Mouse (Mus musculus): ENCODE results near the gene Carmil1. TPM values are rescaled to one million over a fixed set of nuclear protein-coding genes. Genes with fewer than 3 reads are reported as not detected.

Carmil1 gene
- total RNA-seq, 2 experiments from 2014 or later: 3.8 to 4.9 TPM

GRCm38 (mm10) chr13:24260751-24261591 lies 19.6 kb downstream of the Carmil1 start:
- ATAC-seq (replicated peaks; ENCODE audit: poor library complexity): no peak

DNA sequence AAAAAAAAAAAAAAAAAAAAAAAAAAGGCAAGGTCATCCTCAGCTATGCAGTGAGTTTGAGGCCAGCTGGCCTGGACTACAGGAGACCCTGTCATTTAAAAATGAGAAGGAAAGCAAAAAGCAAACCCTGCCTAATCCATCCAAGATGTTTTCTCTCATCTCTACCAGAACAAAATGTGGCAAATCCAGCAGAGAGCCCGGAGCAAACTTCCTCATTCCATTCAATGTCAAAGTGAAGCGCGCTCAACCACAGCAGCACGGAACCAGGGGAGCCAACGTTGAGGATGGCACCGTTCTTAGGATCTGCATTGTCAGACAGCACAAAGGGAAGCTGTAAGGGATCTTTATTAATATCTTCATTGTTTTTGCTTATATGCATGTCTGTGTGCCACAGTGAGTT lies 22.8 kb downstream of the Carmil1 start:
- no peak for ATAC-seq (replicated peaks; ENCODE audit: poor library complexity)

DNA sequence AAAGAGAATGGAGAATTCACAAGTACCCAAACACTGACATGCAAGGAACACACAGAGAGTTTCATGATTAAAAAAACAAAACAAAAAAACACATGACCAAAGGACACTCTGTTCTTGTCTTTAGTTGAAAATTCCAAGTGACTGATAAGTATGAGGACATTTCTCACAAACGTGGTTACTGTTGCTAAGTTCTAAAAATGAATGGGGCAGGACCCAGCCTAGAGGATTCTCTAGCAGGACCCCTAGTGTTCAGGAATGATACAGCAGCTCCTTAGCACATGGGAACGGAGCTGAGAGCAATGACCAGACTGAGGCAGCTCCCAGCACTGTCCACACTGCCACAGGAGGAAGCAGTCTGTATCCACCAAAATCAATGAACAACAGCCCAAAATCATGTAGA lies 26.6 kb downstream of the Carmil1 start:
- ATAC-seq (replicated peaks; ENCODE audit: poor library complexity): peak; percentile 95

DNA sequence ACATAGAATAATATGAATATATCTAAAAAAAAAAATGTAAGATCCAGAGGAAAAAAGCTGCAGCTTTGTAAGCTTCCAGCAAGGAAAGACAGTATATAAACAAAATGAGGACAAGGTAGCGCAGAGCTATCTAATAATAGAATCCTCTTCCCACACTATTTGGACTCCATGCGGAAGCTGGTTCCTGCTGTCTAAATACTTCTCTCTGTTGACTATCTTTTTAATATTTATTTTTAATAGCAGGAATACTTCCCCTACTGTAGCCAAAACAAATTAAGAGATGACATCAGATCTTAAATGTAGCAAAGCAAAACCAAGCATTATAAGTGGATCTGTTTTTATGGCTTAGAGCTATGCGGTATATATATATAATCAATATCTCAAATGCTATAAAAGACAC lies 27.0 kb downstream of the Carmil1 start:
- ATAC-seq (replicated peaks; ENCODE audit: poor library complexity): no peak

DNA sequence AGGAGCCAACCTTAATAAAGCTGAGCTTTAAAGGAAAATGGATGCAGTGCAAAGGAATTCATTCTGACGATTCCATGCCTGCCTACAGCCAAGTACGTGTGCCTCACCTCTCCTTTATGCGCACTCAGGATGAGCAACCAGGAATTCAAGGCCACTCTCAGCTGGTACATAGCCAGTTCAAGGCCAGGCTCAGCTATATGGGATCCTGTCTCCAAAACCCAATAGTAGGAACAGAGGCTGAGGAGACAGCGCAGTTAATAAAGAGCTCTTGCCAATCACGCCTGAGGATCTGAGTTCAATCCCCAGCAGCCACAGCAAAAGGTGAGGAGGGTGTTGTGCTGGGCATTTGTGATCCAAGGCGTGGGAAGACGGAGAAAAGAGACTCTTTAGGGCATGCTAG lies 29.4 kb downstream of the Carmil1 start:
- ATAC-seq (replicated peaks; ENCODE audit: poor library complexity): no peak

DNA sequence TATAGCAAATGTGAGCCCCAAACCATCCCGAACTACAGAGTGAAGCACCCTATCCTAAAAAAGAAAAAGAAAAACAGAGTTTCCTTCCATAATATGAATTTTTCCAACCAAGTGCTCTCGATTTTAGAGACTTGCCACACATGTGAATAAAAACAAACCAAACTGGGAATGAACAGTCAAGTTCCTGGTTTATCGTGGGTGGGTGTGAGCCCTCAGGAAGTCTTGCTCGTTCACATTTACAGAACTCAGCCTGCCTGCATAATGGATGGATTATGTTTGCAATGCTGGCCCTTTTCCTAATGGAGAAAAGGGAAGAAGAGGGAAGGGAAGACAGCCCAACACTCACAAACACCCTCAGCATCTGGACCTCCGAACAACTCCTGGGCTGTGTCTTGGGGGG lies 32.7 kb downstream of the Carmil1 start:
- no peak for ATAC-seq (replicated peaks; ENCODE audit: poor library complexity)

DNA sequence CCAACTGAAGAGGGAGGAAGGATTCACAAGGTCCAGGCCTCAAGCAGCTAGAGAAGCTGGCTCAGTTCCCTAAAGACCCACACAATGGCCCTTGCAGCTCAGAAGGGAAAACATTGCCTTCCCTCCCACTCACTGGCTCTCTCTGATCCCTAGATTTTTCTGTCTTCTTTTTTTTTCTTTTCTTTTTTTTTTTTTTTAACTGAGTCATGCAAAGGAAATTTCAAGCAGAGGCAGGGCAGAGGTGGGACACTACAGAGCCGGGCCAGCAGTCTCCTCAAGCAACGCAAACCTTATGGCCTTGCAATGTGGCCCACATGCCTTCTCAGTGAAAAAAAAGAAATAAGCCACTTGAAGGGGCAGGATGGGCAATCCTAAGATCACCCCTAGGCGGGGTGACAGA lies 33.2 kb downstream of the Carmil1 start:
- ATAC-seq (replicated peaks; ENCODE audit: poor library complexity): no peak

DNA sequence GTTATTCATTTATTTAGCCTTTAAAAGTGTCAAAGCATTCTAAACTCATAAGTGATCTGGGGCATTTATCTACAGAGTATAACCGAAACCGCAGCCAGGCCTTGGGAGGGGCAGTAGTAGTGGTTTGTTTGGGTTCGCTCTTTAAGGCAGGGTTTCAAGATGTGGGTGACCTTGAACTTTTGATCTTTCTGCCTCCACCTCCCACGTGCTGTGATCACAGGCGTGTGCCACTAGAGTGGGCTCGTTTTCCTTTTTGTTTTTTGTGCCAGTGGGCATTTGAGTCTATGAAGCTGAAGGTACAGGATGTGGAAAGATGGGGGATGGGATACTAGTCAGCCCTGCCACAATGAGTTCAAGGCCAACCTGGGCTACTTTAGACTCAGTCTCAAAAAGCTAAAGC lies 34.3 kb downstream of the Carmil1 start:
- no peak for ATAC-seq (replicated peaks; ENCODE audit: poor library complexity)

- ATAC-seq (replicated peaks; ENCODE audit: poor library complexity): no peak
Measured at GRCm38 (mm10) chr13:24244613-24245012, 36.0 kb downstream of the Carmil1 start.

DNA sequence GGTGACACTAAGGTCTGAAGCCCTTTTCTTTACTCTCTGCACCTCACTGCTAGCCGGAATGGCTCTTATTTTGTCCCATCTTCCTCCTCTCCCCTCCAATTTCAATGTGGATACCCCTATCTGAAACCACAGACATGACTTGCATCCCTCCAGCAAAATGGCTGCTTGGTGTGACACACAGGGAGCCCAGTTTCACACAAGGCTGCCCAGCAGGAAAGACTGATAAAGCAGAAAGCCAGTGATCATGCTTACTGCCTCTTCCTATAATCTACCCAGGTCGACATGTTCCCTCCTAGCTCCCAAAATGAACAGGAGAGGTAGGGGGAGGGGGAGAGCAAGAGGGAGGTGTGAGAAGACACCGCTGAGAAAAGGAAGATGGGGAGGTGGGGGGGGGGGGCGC lies 36.6 kb downstream of the Carmil1 start:
- ATAC-seq (replicated peaks; ENCODE audit: poor library complexity): peak; percentile 48; the same call in 1 of the 2 replicates

GRCm38 (mm10) chr13:24242429-24243106 lies 38.0 kb downstream of the Carmil1 start:
- no peak for ATAC-seq (replicated peaks; ENCODE audit: poor library complexity)

DNA sequence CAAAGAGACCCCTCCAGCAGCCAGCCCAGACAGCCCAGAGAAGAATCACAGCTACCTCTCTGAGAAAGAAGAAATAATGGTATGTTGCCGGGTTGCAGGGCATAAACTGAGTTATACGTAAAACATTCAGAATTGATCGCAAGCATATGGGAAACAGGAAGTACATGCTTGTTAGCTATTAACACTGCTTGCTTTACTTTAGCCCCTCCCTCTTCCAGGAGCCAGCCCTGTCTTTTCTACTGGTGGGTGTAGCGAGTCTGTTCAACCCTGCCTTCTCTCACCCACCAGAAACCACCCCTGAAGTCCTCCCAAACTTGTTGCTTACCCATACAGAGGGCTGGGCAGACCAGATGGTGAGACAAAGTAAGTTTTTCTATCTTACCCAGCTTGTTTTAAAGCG lies 39.4 kb downstream of the Carmil1 start:
- no peak for ATAC-seq (replicated peaks; ENCODE audit: poor library complexity)

GRCm38 (mm10) chr13:24240430-24240829 lies 40.2 kb downstream of the Carmil1 start:
- no peak for ATAC-seq (replicated peaks; ENCODE audit: poor library complexity)

GRCm38 (mm10) chr13:24238456-24239120 lies 42.0 kb downstream of the Carmil1 start:
- peak; percentile 34 for ATAC-seq (replicated peaks; ENCODE audit: poor library complexity)

- no peak for ATAC-seq (replicated peaks; ENCODE audit: poor library complexity)
Measured at GRCm38 (mm10) chr13:24236736-24237135, 43.9 kb downstream of the Carmil1 start.

- no peak for ATAC-seq (replicated peaks; ENCODE audit: poor library complexity)
Measured at GRCm38 (mm10) chr13:24232750-24233149, 47.8 kb downstream of the Carmil1 start.

DNA sequence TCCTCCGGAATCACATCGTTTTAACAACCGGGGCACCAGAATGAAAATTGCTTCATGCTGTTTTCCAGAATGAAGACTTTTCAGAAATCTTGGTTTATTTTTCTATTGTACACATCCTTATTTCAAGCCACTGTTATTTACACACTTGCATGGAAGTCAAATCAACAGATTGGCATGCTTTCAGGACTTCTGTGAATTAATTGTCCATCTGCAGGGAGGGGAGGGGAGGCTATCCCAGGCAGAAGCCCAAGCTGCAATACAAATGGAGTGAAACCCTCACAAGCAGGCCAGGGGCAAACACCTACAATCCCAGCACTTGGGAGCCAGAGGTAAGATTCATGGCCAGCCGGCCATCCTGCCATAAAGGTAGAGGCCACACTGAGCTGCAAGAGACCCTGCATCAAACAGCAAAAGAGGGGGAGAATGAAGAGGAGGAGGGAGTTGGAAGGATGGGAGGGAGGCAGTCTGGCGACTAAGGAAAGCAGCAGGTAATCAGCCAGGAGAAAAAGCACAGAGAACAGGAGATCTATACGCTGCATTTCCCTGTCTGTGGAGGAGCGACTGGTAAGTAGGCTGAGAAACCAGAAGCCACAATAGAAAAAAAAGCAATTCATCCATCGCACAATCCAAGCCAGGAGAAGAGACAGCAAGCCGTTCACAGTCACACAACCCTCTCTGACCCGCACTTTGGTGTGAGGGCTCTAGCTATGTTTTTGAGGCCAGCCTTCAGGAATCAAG lies 48.7 kb downstream of the Carmil1 start:
- no peak for ATAC-seq (replicated peaks; ENCODE audit: poor library complexity)

GRCm38 (mm10) chr13:24231146-24231545 lies 49.4 kb downstream of the Carmil1 start:
- ATAC-seq (replicated peaks; ENCODE audit: poor library complexity): no peak

DNA sequence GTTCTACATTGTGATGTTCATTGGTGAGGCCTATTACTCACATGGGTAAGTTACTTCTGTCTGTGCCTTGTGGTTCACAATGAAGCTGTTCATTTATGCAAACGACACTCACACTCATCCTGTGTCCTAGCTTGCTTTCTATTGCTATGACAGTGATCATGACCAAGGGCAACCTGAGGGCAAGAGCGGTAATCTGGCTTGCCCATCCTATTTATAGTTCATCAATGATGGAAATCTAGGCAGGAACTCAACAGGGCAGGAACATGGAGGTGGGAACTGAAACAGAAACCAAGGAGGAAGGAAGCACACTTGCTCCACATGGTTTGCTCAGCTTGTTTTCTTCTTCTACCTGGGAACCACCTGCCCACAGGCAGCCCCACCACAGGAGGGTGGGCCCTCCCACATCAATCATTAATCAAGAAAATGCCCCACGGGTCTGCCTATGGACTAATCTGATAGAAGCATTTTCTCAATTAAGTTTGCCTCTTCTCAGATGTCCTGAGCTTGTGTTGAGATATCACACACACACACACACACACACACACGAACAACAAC lies 50.0 kb downstream of the Carmil1 start:
- ATAC-seq (replicated peaks; ENCODE audit: poor library complexity): no peak

GRCm38 (mm10) chr13:24223425-24224201 lies 57.0 kb downstream of the Carmil1 start:
- no peak for ATAC-seq (replicated peaks; ENCODE audit: poor library complexity)
